Mouse (Mus musculus) cerebellum, adult 2 months (tissue): ENCODE data around the gene Slc4a1ap.

Experiments used
- CTCF ChIP-seq: fragments of 200-500 bp; IDR thresholded peaks from 2 replicates; pipeline ENCODE4 v1.5.1; 2011; ENCODE audit warnings: low read depth, mild to moderate bottlenecking, control low read depth, low read length, moderate library complexity, borderline replicate concordance; ENCODE audit not compliant: insufficient read depth
- POLR2A ChIP-seq: fragments of 200-500 bp; IDR thresholded peaks from 2 replicates; pipeline ENCODE4 v1.6.1; 2011; ENCODE audit warnings: low read length, control low read depth, borderline replicate concordance; ENCODE audit not compliant: insufficient read depth

GRCm38 (mm10) chr5:31494513-31495297, 32.1 kb upstream of the Slc4a1ap start, which contains the start of gene Gpn1:
- TF ChIP-seq POLR2A, result peak; percentile 56; the same call in 1 of the 2 replicates
- no peak for TF ChIP-seq CTCF
